Mouse (Mus musculus) WW6 (cell line): ENCODE data around the gene Aak1.

Experiments used
- DNase-seq: peaks from one replicate; pipeline ENCODE4 v3.0.0-alpha.2; 2013; ENCODE audit warnings: low read depth, low spot score

Gene Aak1

GRCm38 (mm10) chr6:86885816-86886529 lies 36.7 kb downstream of the Aak1 start:
- no peak for DNase-seq

GRCm38 (mm10) chr6:86886803-86887202 lies 37.5 kb downstream of the Aak1 start:
- DNase-seq = no peak

- DNase-seq = no peak
Measured at GRCm38 (mm10) chr6:86897520-86897919, 48.2 kb downstream of the Aak1 start.

GRCm38 (mm10) chr6:86899053-86899452 lies 49.7 kb downstream of the Aak1 start:
- no peak for DNase-seq

- no peak for DNase-seq
Measured at GRCm38 (mm10) chr6:86899965-86900364, 50.6 kb downstream of the Aak1 start.

GRCm38 (mm10) chr6:86900546-86900945 lies 51.2 kb downstream of the Aak1 start:
- no peak for DNase-seq

GRCm38 (mm10) chr6:86905500-86905899 lies 56.2 kb downstream of the Aak1 start:
- no peak for DNase-seq

- no peak for DNase-seq
Measured at GRCm38 (mm10) chr6:86907191-86907590, 57.9 kb downstream of the Aak1 start.

- DNase-seq = no peak
Measured at GRCm38 (mm10) chr6:86908561-86909150, 59.3 kb downstream of the Aak1 start.

- DNase-seq = no peak
Measured at GRCm38 (mm10) chr6:86909881-86910280, 60.6 kb downstream of the Aak1 start.

GRCm38 (mm10) chr6:86916157-86916820 lies 67.0 kb downstream of the Aak1 start:
- no peak for DNase-seq

GRCm38 (mm10) chr6:86917231-86917630 lies 67.9 kb downstream of the Aak1 start:
- DNase-seq = no peak

GRCm38 (mm10) chr6:86918058-86918835 lies 68.9 kb downstream of the Aak1 start:
- DNase-seq = no peak

GRCm38 (mm10) chr6:86921880-86922279 lies 72.6 kb downstream of the Aak1 start:
- DNase-seq = peak; percentile 29

- DNase-seq = no peak
Measured at GRCm38 (mm10) chr6:86924746-86925145, 75.4 kb downstream of the Aak1 start.

GRCm38 (mm10) chr6:86934541-86934940 lies 85.2 kb downstream of the Aak1 start:
- DNase-seq = no peak

- no peak for DNase-seq
Measured at GRCm38 (mm10) chr6:86939797-86940196, 90.5 kb downstream of the Aak1 start.

- DNase-seq = no peak
Measured at GRCm38 (mm10) chr6:86940966-86941365, 91.6 kb downstream of the Aak1 start.

GRCm38 (mm10) chr6:86947100-86947499 lies 97.8 kb downstream of the Aak1 start:
- DNase-seq = no peak

- no peak for DNase-seq
Measured at GRCm38 (mm10) chr6:86948746-86949145, 99.4 kb downstream of the Aak1 start.

GRCm38 (mm10) chr6:86950141-86950540 lies 100.8 kb downstream of the Aak1 start:
- no peak for DNase-seq

GRCm38 (mm10) chr6:86950733-86951255 lies 101.5 kb downstream of the Aak1 start:
- DNase-seq = peak; percentile 58
